Mouse (Mus musculus): ENCODE results near the gene Atic. TPM values are rescaled to one million over a fixed set of nuclear protein-coding genes. Genes with fewer than 3 reads are reported as not detected.

Atic gene
- polyA plus RNA-seq (2021; fragmentation: Nextera tagmentation), result 14.9 and 16.0 TPM in 2 replicates
- long read RNA-seq, experiment 1, partial matches to known transcripts, result 14 of 14 reads
- long read RNA-seq, experiment 1, other reads (novel, unspliced or antisense), result 0 of 14 reads
- long read RNA-seq, experiment 2, transcript Atic-201 (16 exons, 2,845 nt), result major isoform, 8 of 15 reads
- long read RNA-seq, experiment 2, partial matches to known transcripts, result 7 of 15 reads
- long read RNA-seq, experiment 2, other reads (novel, unspliced or antisense), result 0 of 15 reads

DNA sequence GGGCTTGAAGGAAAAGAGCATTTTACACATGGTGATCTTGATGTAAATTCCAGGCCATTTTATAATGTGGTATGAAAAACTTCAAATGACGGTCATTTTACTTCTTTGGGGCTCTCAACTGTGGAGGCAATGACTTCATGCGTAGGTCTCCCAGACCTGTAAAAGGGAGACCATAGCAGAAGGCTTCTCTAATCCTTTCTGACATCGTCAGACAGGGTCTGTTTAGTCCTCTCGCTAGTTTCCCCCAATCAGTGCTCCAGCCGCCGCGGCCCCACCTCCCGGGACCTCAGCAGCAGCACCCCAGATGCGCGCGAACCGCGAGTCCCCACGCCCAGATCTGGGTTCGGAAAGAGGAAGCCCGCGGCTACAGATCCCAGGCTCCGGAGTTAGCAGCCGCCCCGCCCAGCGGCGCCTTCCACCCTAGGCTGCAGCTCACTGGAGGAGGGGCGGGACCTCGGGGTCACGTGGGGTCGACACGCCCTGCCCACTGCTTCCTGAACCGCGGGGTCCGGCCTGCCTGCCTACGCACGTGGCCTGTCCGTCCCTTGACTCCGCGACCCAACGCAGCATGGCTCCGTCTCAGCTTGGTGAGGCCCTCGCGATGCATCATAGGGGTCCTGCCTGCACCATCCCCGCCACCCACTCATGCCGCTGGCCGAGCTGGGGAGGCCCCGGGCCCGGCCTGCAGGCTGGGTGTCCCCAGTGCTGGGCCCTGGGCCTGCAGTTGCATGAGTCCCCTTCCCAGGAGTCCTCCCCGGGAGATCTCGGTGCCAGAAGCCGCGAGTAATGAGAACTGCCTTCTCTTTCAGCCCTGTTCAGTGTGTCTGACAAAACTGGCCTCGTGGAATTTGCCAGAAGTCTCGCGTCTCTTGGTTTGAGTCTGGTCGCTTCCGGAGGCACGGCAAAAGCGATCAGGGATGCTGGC lies at the start of gene Atic:
Atic (plus strand) TSS at position 463 of the 925 bp plus-strand sequence.

Other genes starting within 250 kb of the Atic start
- 0.04 TPM in 1 of 2 replicates, not detected in the other for gene Abca12, start 142.2 kb upstream of the Atic start, polyA plus RNA-seq (2021; fragmentation: Nextera tagmentation)
- gene Fn1, start 96.0 kb downstream of the Atic start, polyA plus RNA-seq (2021; fragmentation: Nextera tagmentation), result 6.9 and 7.1 TPM in 2 replicates

Measured in layer of hippocampus, adult 6 months (tissue).